Mouse (Mus musculus): ENCODE data around the gene Gdf11. TPM values are rescaled to one million over a fixed set of nuclear protein-coding genes. Genes with fewer than 3 reads are reported as not detected.

Gene Gdf11
- polyA plus RNA-seq, 1 experiment from 2014 or later: 4.5 TPM

DNA sequence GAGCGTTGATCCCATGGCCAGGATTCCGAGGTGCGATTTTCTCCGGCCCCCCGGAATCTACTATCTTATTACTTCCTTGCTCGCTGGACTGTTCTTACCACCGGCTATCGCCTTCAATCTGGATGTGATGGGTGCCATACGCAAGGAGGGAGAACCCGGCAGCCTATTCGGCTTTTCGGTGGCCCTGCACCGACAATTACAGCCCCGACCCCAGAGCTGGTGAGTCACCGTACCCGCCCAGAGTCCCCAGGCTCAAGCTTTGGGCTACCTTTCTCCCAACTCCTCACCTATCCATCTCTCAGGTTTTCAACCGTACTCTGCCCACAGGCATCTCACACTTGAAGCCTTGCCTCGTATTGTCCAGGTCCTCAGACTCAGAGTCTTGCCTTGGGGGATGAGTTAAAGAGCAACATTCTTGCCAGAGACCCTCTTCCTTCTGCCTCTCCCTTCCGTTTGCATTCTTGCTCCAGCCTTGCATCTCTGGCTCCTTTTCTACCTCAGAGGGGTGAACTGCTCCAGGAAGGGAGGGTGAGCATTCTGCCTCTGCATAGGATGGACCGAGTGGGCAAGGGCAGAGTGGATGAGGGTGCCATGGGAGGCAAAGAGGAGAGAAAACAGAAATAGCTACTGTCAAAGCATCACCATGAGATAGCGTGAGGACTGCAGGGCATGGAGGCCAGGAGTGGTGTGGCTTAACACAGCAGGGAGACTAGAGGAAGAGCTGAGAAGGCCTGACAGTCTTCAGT, 42.6 kb upstream of the Gdf11 start:
- H3K27me3 ChIP-seq (replicated peaks; ENCODE audit: control insufficient read depth, insufficient read depth, low read length): peaks cover 67% of the 10 kb centered on the region
- no peak overlapping the region for H3K27ac ChIP-seq (ENCODE audit: low read depth)
- ATAC-seq (replicated peaks; ENCODE audit: low FRiP score, low TSS enrichment, low read depth): no peak

DNA sequence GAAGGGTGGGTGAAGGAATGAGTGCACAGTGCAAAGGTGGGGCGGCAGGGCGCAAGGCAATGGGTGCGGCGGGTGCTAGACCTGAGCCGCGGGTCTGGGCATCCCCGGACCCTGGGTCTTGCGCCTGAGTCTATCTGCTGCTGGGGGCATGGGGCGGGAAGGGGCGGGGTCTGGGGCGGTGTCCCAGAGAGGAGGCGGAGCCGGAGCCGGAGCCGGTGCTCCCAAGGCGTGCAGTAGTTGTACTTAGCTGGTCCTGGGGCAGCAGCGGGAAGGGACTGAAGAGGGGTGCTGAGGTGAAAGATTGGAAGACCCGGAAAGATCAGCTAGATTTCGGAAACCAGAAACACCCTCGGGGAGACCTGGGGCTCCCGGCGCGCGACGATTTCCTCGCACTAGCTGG, 42.1 kb upstream of the Gdf11 start, which contains the start of gene Itga7:
TSS of gene Itga7 (plus strand) at position 245 of the 400 bp plus-strand sequence.
- peak within 1 kb of the TSS; percentile 34 for H3K4me3 ChIP-seq (ENCODE audit: low read depth, low read length)
- under 1% methylated on average over 24 of the region's 26 CpGs for WGBS
- no peaks in the 10 kb centered on the region for H3K9me3 ChIP-seq (ENCODE audit: control insufficient read depth, low read length)
- H3K4me1 ChIP-seq (replicated peaks; ENCODE audit: control insufficient read depth, insufficient read depth, low read length): no peaks in the 10 kb centered on the region
- ATAC-seq (replicated peaks; ENCODE audit: low FRiP score, low TSS enrichment, low read depth) (peak; percentile 76), DNase-seq (ENCODE audit: low spot score) (peak; percentile 70)
- H3K27ac ChIP-seq (ENCODE audit: low read depth): no peak within 1 kb of the TSS
- peak within 1 kb of the TSS; percentile 55 for H3K4me2 ChIP-seq (ENCODE audit: low read length)
- H3K9ac ChIP-seq (ENCODE audit: low read length): no peak within 1 kb of the TSS
- peaks cover 69% of the 10 kb centered on the region for H3K27me3 ChIP-seq (replicated peaks; ENCODE audit: control insufficient read depth, insufficient read depth, low read length)
- no peaks in the 10 kb centered on the region for H3K36me3 ChIP-seq (ENCODE audit: control insufficient read depth, insufficient read depth, low read length)

More for the DNA sequence above, 42.6 kb upstream of the Gdf11 start:
- 3% methylated on average over 21 of the region's 21 CpGs for WGBS
- Histone ChIP-seq H3K36me3 (ENCODE audit: control insufficient read depth, insufficient read depth, low read length) (no peaks in the 10 kb centered on the region), H3K4me1 (replicated peaks; ENCODE audit: control insufficient read depth, insufficient read depth, low read length) (no peaks in the 10 kb centered on the region), H3K9ac (ENCODE audit: low read length) (no peak overlapping the region), H3K9me3 (ENCODE audit: control insufficient read depth, low read length) (no peaks in the 10 kb centered on the region), H3K4me3 (ENCODE audit: low read depth, low read length) (peak overlapping the region; percentile 34), H3K4me2 (ENCODE audit: low read length) (peak overlapping the region; percentile 55)
- peak; percentile 61 for DNase-seq (ENCODE audit: low spot score)

DNA sequence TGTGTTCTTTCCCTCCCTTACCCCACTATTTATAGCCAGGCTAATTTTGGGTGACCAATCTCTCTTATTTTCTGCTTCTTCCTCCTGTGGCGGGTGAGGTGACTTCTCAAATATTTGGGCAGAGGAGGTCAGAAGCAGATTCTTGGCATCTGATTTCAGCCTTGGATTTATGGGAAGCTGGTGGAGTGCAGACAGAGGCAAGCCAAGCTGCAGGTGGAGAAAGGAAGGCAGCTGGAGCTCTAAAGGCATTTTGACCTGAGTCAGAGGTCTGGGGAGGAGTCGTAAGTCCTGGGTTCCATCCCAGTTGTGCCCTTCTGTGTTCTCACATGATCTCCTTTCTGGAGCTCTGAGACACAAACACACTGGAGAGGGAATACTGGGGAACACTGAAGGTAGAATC, 39.9 kb upstream of the Gdf11 start:
- no peaks in the 10 kb centered on the region for H3K4me1 ChIP-seq (replicated peaks; ENCODE audit: control insufficient read depth, insufficient read depth, low read length)
- no peaks in the 10 kb centered on the region for H3K36me3 ChIP-seq (ENCODE audit: control insufficient read depth, insufficient read depth, low read length)
- H3K27me3 ChIP-seq (replicated peaks; ENCODE audit: control insufficient read depth, insufficient read depth, low read length): peaks cover 69% of the 10 kb centered on the region
- no peak for ATAC-seq (replicated peaks; ENCODE audit: low FRiP score, low TSS enrichment, low read depth)
- H3K27ac ChIP-seq (ENCODE audit: low read depth): no peak overlapping the region
- 50% methylated on average over 2 of the region's 2 CpGs for WGBS
- no peak overlapping the region for H3K9ac ChIP-seq (ENCODE audit: low read length)
- H3K4me3 ChIP-seq (ENCODE audit: low read depth, low read length): no peak overlapping the region
- H3K9me3 ChIP-seq (ENCODE audit: control insufficient read depth, low read length): no peaks in the 10 kb centered on the region
- no peak overlapping the region for H3K4me2 ChIP-seq (ENCODE audit: low read length)
- no peak for DNase-seq (ENCODE audit: low spot score)

DNA sequence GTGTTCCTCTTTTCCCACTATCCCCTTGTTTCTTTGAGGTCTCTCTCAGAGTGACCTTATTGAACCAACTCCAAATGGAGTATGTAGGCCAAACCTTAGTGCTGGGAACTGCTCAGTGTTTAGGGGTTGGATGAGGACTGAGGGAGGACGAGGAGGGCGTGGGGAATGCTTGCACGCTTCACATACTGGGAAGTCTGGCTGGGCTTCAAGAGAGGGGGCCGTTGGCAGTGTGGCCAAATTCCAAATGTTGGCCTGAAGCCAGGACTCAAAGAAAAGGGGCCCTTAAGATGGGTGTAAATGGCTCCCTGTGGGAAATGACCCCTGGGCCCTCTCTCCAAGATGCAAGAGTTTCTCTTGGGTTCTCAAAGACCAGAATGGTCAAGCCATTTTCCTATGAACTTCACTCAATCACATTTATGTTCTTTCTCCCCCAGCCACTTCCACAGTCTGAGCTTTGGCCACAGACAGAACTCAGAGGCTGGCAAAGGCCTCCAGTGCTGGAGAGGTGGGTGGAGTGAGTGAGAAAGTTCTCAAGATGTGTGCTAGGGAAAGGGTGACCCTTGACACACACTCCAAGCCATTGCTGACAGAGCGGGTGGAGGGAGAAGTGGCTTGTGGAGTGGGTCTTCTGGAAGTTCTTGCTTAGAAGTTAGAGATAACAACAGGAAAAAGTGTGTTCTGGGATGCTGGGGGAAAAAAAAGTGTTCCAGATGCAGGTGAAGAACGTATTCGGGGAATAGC, 38.3 kb upstream of the Gdf11 start:
- WGBS: 65% methylated on average over 7 of the region's 7 CpGs
- H3K27ac ChIP-seq (ENCODE audit: low read depth): no peak overlapping the region
- no peak overlapping the region for H3K4me2 ChIP-seq (ENCODE audit: low read length)
- no peak for ATAC-seq (replicated peaks; ENCODE audit: low FRiP score, low TSS enrichment, low read depth)
- H3K4me1 ChIP-seq (replicated peaks; ENCODE audit: control insufficient read depth, insufficient read depth, low read length): no peaks in the 10 kb centered on the region
- DNase-seq (ENCODE audit: low spot score): no peak
- H3K36me3 ChIP-seq (ENCODE audit: control insufficient read depth, insufficient read depth, low read length): no peaks in the 10 kb centered on the region
- H3K4me3 ChIP-seq (ENCODE audit: low read depth, low read length): no peak overlapping the region
- peaks cover 53% of the 10 kb centered on the region for H3K27me3 ChIP-seq (replicated peaks; ENCODE audit: control insufficient read depth, insufficient read depth, low read length)
- H3K9me3 ChIP-seq (ENCODE audit: control insufficient read depth, low read length): no peaks in the 10 kb centered on the region
- H3K9ac ChIP-seq (ENCODE audit: low read length): no peak overlapping the region

DNA sequence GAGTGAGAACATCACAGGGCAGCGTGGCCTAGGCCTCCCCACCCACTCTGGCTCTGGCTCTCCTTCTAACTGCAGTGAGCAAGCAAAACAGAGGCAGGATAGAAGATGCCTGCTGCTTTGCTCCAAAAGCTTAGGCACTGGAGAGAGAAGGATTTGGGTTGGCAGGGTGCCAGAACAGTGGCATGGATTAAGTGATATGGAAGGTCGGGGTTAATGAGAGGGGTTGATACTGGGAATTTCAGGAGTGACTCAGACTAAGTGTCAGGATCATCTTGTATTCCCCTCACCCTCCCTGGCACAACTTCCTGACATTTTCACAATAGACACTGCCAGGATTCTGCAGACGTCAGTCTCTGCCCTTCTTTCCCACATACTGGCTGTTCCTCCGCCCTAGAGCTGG, 36.8 kb upstream of the Gdf11 start:
- WGBS: 42% methylated on average over 4 of the region's 4 CpGs
- no peak for ATAC-seq (replicated peaks; ENCODE audit: low FRiP score, low TSS enrichment, low read depth)
- no peak for DNase-seq (ENCODE audit: low spot score)

DNA sequence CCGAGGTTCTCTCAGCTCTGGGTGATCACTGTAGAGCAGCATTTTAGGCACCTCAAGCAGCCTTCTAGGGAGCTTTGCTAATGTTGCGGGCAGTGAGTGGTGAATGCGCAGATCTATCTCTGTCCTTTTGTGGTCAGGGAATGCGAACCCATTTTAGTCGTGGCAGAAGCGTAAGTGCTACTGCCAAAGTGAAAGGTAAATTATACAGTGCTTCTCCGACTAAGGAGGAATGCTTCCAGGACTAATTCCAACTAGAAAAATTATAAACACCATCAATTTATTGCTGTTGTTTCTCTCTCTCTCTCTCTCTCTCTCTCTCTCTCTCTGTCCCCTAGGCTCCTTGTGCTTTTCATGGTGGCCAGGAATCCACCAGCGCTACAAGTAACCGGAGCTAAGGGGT, 32.4 kb upstream of the Gdf11 start, which contains the start of gene Bloc1s1:
TSS of gene Bloc1s1 (minus strand) at position 101 of the 400 bp plus-strand sequence.
- H3K27me3 ChIP-seq (replicated peaks; ENCODE audit: control insufficient read depth, insufficient read depth, low read length): peaks cover under 1% of the 10 kb centered on the region; the same call in 1 of the 2 replicates
- peak within 1 kb of the TSS; percentile 87 for H3K27ac ChIP-seq (ENCODE audit: low read depth)
- peak within 1 kb of the TSS; percentile 92 for H3K4me3 ChIP-seq (ENCODE audit: low read depth, low read length)
- peaks cover 20% of the 10 kb centered on the region for H3K4me1 ChIP-seq (replicated peaks; ENCODE audit: control insufficient read depth, insufficient read depth, low read length)
- H3K9me3 ChIP-seq (ENCODE audit: control insufficient read depth, low read length): no peaks in the 10 kb centered on the region
- no peaks in the 10 kb centered on the region for H3K36me3 ChIP-seq (ENCODE audit: control insufficient read depth, insufficient read depth, low read length)
- no peak for DNase-seq (ENCODE audit: low spot score)
- peak within 1 kb of the TSS; percentile 78 for H3K9ac ChIP-seq (ENCODE audit: low read length)
- peak within 1 kb of the TSS; percentile 70 for H3K4me2 ChIP-seq (ENCODE audit: low read length)
- ATAC-seq (replicated peaks; ENCODE audit: low FRiP score, low TSS enrichment, low read depth): no peak
- 57% methylated on average over 9 of the region's 9 CpGs for WGBS

More for the DNA sequence above, 36.8 kb upstream of the Gdf11 start:
- H3K4me2 ChIP-seq (ENCODE audit: low read length): no peak overlapping the region
- no peak overlapping the region for H3K27ac ChIP-seq (ENCODE audit: low read depth)
- no peaks in the 10 kb centered on the region for H3K36me3 ChIP-seq (ENCODE audit: control insufficient read depth, insufficient read depth, low read length)
- no peak overlapping the region for H3K4me3 ChIP-seq (ENCODE audit: low read depth, low read length)
- peaks cover 39% of the 10 kb centered on the region for H3K27me3 ChIP-seq (replicated peaks; ENCODE audit: control insufficient read depth, insufficient read depth, low read length)
- no peaks in the 10 kb centered on the region for H3K9me3 ChIP-seq (ENCODE audit: control insufficient read depth, low read length)
- H3K4me1 ChIP-seq (replicated peaks; ENCODE audit: control insufficient read depth, insufficient read depth, low read length): peaks cover 5% of the 10 kb centered on the region; the same call in 1 of the 2 replicates
- H3K9ac ChIP-seq (ENCODE audit: low read length): no peak overlapping the region

DNA sequence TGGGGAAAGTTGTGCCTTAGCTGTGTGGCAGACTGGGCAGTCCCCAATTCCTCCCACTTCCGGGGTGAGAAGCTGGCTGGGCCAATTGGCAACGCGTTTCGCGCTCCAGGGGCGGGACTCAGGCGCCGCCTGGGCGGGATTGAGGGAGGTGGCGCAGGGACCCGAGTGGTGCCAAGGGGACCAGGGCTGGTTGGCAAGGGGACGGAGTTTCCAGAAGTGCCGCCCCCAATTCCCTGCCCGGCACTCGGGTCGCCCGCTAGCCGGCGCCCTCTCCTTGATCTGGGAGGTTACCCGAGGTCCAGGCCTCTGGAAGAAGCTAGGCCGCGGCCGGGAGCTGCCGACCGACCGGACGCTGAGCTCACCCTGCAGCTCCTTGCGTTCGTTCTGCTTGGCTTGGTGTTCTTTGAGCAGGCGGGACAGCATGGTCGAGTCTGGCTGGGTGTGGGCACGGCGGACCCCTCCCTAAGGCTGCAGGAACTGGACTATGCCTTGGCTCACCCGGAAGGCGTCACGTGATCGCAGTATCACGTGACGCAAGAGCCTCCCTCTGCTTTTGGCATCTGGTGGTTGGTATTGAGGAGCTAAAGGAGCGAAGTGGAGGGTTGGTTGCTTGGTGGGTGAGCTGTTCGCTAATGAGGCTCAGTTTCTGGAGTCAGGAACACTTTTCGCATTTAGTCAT, 31.6 kb upstream of the Gdf11 start:
- ATAC-seq (replicated peaks; ENCODE audit: low FRiP score, low TSS enrichment, low read depth) (peak; percentile 95), DNase-seq (ENCODE audit: low spot score) (peak; percentile 94)
- WGBS: under 1% methylated on average over 40 of the region's 42 CpGs
- H3K27me3 ChIP-seq (replicated peaks; ENCODE audit: control insufficient read depth, insufficient read depth, low read length): no peaks in the 10 kb centered on the region
- H3K9ac ChIP-seq (ENCODE audit: low read length): peak overlapping the region; percentile 78
- peak overlapping the region; percentile 87 for H3K27ac ChIP-seq (ENCODE audit: low read depth)
- H3K36me3 ChIP-seq (ENCODE audit: control insufficient read depth, insufficient read depth, low read length): peaks cover 4% of the 10 kb centered on the region
- H3K4me1 ChIP-seq (replicated peaks; ENCODE audit: control insufficient read depth, insufficient read depth, low read length): peaks cover 20% of the 10 kb centered on the region
- H3K4me2 ChIP-seq (ENCODE audit: low read length): peak overlapping the region; percentile 70
- H3K4me3 ChIP-seq (ENCODE audit: low read depth, low read length): peak overlapping the region; percentile 92
- H3K9me3 ChIP-seq (ENCODE audit: control insufficient read depth, low read length): no peaks in the 10 kb centered on the region

DNA sequence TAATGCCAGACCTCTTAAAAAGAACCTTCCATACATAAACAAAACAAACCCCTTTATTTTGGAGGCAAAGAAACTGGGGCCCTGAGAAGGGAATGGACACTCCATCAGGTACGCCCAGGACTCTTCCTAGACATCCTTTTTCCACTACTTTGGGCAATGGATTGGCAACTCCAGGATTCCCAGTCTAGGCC, 31.2 kb upstream of the Gdf11 start, which contains the start of gene Rdh5:
TSS of gene Rdh5 (minus strand) at position 67 of the 191 bp plus-strand sequence.
- Histone ChIP-seq H3K27me3 (replicated peaks; ENCODE audit: control insufficient read depth, insufficient read depth, low read length) (no peaks in the 10 kb centered on the region), H3K4me1 (replicated peaks; ENCODE audit: control insufficient read depth, insufficient read depth, low read length) (peaks cover 20% of the 10 kb centered on the region), H3K27ac (ENCODE audit: low read depth) (peak within 1 kb of the TSS; percentile 87), H3K9ac (ENCODE audit: low read length) (peak within 1 kb of the TSS; percentile 78), H3K9me3 (ENCODE audit: control insufficient read depth, low read length) (no peaks in the 10 kb centered on the region), H3K4me2 (ENCODE audit: low read length) (peak within 1 kb of the TSS; percentile 70), H3K36me3 (ENCODE audit: control insufficient read depth, insufficient read depth, low read length) (peaks cover 8% of the 10 kb centered on the region), H3K4me3 (ENCODE audit: low read depth, low read length) (peak within 1 kb of the TSS; percentile 92)
- no peak for DNase-seq (ENCODE audit: low spot score)
- 13% methylated on average over 1 of the region's 1 CpGs for WGBS
- ATAC-seq (replicated peaks; ENCODE audit: low FRiP score, low TSS enrichment, low read depth): no peak
